Mouse (Mus musculus) lung, postnatal 14 days (tissue): Measurements from ENCODE around the gene Slc4a4.

ENCODE experiments used
- DNase-seq: peaks from one replicate; pipeline ENCODE4 v3.0.0; 2021

The Slc4a4 gene

DNA sequence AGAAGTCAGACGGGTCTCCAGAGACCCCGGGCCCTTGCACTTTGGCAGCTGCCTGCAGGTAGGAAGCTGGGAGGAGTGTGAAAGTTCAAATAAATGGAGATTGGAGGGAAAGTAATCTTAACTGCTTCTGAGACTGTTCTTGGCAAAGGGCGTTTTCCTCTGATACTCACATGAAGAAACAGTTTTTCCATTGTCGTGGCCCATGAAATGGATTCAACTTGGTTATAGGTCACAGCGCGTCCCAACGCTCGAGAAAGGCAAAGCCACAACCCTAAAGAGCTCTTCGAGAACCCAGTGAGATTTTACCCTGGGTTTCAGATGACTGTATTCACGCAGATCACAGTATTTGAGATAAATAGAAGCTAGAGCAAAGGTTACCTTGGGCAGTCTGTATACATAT, 31.0 kb downstream of the Slc4a4 start:
- DNase-seq: no peak

DNA sequence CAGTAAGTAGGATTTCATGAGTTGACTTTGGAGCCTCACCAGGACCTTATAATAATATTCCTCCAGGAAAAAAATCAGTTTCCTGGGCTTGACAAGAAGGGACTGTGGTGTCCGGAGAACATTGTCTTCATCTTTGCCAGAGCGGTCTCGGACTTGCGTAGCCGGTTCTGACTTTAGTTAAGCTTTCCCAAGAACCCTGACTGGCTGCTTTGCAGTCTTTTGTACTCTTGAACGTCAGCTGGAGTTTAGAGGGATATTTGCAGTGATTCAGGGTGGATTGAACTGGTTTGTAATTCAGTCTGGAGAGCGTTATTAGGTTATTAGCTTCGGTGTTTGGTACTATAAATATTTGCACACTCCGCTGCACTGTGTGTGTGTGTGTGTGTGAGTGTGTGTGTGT, 31.9 kb downstream of the Slc4a4 start:
- DNase-seq: no peak

DNA sequence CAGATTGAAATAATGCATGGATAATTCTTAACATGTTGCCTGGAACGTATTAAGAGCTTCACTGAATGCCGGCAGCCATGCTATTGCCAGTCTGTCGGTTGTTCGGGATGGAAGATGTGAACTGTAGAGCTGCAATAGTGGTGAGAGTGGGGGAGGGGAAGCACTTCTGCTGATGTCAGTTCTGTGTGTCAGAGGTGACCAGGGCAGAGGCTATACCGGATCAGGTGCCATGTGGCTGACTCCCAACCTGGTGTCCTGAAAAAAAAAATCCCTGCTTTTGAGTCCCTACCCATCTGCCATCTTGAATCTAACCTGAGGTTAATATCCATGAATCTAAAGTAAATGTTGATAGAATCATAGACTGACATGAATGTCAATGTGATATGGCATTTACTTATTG, 39.0 kb downstream of the Slc4a4 start:
- no peak for DNase-seq

DNA sequence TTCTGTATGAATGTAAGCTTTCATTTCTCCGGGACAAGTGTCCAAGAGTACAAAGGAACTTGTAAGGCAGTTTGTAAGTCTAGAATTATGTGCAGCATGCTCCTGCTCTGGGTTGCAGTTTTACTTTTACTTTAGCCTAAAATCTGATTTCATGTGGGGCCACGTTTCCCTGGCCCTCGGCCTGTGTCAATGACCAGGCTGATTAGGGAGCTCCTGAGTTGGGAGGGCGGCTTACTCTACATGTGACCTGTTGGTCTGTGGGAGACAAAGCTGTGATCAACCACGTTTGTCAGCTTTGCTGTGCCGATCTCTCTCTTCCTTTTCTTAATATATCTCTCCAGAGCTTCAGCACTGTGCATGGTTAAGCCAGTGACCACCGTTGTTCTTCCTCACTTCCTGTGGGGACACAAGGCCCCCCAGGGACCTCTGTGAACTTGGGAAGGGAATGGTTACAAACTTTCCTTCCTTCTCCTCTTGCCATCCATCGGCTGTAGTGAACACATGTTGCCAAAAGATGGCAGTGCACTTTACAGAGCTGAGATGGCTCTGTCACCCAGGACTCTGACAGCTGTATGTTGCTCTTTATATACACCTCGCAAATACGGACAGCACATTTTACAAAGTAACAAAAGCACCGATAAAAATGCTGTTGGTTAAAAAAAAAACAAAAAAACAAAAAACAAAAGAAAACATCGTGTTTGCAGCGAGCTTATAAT, 41.7 kb downstream of the Slc4a4 start:
- peak; percentile 53 for DNase-seq

DNA sequence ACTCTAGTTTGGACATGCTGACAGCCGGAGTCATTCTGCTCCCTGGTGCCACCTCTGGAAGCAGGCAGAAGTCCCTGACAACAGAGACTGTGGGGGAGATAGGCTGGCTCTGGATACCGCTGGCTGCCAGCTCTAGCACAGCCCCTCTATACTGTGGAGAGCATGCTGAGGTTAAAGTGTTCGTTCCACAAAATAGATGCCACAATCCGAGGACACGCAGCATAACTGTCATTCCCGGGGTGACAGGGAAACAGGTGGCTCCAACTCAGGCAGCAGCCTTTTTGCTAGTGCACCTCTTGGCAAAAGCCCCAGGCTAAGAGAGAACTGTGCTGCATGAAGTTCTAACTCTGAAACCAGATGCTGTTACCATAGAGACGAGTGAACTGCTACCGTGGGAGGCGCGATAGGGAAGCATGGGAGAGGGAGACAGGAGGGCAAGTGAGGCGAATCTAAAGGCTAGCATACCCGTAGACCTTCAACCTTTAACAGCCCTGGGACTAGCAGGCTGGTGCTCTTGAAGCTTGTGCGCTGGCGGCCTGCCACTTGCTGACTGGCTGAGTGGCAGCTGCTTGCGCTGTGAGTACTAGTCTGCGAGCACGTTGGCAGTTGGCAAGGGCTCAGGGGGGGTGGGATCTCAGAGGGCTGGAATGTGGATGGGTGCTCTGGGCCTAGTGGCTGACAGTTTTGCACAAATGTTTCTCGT, 42.9 kb downstream of the Slc4a4 start:
- DNase-seq: peak; percentile 91

DNA sequence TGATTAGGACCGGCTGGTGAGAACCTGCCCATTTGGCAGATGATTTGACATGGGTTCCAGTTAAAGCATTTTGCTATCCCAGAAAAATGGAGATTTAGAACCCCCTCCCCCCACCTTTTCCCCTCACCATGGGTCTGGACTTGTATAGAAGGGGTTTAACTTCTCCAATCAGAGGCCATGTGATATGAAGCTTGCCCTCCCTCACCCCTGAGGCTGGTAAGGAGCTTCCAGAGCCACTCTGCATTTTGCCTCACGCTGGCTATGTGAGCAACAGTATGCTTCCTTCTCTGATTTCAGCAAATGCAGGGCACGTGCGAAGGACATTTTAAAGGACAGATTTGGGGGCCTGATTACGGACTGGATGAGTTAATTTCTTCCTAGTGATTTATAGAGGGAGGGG, 43.5 kb downstream of the Slc4a4 start:
- no peak for DNase-seq

DNA sequence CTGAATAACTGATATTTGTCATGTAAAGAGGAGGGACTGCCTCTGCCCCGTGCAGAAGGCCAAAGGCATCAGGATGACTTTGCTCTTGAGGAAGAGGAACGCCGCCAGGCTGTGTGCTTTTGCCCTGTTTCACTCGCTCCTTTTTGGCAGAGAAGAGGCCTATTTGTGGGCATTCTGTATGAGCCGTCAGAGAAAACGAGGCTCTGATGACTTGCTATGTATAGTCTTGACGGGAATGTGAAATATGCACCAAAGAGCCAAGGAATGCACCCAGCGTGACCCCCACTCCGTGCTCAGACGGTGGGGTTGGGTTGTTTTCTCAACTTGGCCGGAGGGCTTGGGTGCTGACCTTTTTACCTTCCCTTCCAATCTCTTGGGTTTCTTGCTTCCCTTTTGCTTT, 44.0 kb downstream of the Slc4a4 start:
- no peak for DNase-seq

DNA sequence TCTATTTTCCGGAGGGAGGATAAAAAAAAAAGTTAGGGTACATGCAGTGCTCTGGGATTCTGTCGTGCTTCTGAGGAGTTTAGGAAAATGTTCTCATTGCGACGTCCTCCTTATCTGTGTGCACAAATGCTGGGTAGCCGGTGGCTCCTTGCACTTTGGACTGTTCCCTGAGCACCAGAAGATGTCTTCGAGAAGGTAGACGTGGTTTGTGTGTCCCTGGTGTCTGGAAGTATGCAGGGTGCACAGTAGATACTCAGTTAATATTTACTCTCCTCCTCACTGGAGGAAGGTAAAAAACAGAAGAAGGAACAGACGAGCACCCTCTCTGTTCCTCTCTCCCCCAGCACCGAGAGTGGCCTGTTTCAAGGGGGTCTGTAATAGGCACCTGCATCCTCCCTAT, 44.6 kb downstream of the Slc4a4 start:
- DNase-seq: no peak

DNA sequence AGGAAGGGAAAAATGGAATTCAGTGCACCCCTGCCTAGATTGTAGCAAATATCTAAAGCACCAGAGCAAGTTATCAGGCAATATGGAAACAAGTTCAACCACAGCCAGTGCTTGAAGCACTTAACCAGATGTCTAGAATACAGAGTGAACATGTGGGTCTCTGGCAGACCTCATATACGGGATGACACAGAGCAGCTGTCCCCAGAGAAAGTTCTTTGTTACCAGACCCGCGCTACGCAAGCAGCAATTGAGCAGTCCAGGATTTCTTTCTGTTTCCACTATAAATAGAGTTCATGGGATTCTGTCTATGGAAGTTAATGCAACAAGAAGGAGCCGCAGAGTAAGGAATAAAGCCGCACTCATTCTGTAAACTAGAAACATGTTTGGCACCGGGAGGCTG, 46.8 kb downstream of the Slc4a4 start:
- no peak for DNase-seq

DNA sequence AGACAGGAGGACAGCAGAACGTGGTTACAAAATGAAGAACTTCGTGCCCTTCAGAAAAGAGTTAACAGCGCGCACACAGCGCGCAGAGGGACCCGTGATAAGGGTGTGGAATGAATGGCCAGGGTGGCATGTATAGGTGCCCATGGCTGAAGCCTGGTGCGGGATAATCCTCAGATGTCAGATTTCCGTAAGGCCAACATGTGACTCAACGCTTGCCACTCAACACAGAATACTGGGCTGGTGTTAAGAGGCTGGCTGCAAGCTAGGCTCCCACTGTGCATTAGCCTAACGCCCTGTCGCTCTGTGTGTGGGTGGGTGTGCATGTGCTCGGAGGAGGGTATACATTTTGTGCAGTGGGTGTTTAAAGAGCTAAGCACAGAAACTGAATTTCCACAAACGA, 47.3 kb downstream of the Slc4a4 start:
- DNase-seq: no peak

DNA sequence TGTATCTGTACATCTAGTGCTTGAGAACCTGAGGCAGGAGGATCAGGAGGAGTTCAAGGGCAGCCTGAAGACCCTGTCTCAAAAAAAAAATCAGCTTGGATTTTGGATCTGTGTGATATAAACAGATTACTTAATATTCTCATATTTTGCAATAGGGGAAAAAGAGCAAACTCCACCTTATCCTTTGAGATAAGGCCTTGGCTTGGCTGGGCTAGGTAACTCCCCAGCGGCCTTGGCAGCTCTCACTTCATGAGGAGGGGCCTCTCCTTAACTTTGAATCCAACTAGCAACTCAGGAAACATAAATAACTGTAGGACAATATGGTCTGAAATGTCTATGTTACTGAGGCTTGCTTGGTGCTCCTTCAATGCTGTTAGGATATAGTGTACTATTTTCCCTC, 51.6 kb downstream of the Slc4a4 start:
- DNase-seq: no peak

DNA sequence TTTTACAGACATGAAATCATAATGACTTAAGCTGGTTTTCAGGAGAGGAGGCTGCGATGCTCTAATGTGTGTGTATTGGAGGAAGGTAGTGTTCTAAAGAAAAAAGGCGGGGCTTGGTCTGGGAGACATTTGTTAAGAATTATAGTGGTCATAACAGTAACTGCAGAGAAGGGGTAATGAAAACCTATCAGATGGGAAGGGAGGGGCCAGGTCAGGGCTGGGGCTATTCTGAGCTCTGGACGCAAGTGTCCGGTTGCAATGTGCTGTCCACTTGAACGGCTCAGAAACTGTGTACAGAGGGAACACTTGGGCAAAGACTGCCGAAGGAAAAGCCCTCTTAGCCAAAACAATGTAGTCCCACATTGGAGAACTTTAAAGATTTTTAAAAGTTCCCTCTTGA, 52.5 kb downstream of the Slc4a4 start:
- DNase-seq: no peak

DNA sequence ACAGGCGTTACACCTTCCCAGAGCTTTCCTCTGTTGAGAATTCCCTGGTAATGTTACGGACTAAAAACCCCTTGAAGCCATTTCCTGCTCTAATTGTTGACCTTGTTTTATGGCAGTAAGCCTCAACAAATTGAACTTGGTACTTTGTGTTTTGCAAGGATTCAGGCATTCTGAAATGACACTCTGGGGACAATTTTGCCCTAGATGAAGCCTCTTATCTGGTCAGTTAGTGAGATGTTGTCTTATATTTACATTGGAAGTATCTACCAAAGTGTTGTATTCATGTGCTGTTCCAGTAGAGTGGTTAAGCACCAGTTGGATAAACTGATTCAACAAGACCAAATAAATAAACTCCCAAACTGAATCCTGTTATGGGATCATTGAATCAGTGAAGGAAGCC, 53.2 kb downstream of the Slc4a4 start:
- DNase-seq: no peak

DNA sequence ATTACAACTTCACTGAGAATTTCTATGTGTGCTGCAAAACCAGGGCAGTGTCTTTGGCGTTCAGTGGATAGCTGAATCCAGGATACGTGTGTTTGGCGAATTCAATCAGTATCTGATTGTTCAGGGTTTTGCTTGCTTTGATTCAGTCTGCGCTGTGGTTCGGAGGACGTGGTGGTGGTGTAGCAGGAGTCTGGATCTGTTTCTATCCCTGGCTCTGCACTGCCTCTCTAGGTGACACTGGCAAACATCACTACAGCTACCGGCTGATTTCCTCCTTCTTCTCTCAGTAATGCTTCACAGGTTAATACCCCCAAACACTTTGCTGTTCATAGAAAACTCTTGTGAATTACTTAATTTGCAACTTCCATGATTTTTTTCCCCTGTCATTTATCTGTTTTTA, 55.3 kb downstream of the Slc4a4 start:
- no peak for DNase-seq

DNA sequence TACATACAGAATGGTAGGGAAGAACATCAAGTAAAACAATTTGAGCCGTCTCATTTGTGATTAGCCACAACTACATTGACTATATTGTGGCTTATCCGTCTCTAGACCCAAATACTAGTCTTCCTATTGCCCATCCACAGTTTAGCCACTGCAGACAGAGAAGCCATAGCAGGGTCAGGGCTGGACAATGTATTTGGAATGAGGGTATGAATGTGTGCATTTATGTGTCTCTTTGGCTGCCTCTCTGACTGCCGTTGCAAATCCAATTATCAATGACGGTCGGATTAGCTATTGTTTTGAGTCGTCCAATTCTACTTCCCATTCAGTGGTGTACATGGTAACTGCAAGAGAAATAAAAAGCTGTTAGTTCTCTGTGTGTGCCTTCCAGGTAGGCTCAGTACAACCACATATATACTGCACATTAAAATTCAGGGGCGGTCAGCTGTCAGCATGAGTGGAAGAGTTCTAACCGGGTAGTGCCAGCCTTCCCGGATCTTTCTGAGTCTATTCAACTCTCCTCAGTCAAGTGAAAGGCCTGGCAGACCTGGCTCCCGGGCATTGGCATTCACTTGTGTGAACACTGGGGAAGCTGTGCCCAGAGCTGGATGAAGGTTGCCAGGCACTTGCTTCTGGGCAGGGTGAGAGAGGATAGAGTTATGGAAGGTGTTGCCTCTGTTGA, 59.2 kb downstream of the Slc4a4 start:
- no peak for DNase-seq

DNA sequence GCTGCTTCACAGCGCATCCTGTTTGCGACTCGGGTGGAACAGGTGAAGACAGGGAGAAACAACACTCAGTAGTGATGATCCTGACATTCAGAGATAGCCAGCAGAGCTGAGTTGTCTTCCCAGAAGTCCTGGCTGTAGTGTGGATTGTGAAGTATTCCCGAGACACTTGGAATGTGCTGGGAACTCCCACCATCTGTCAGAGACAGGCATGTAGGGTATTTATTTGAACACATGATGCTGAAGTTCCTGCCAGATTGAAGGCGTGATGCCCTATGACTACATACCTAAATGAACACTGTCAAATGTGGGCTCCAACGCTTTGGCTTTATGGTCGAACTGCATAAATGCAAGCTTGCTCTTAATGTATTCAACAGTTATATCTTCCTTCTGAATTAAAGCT, 63.7 kb downstream of the Slc4a4 start:
- no peak for DNase-seq

DNA sequence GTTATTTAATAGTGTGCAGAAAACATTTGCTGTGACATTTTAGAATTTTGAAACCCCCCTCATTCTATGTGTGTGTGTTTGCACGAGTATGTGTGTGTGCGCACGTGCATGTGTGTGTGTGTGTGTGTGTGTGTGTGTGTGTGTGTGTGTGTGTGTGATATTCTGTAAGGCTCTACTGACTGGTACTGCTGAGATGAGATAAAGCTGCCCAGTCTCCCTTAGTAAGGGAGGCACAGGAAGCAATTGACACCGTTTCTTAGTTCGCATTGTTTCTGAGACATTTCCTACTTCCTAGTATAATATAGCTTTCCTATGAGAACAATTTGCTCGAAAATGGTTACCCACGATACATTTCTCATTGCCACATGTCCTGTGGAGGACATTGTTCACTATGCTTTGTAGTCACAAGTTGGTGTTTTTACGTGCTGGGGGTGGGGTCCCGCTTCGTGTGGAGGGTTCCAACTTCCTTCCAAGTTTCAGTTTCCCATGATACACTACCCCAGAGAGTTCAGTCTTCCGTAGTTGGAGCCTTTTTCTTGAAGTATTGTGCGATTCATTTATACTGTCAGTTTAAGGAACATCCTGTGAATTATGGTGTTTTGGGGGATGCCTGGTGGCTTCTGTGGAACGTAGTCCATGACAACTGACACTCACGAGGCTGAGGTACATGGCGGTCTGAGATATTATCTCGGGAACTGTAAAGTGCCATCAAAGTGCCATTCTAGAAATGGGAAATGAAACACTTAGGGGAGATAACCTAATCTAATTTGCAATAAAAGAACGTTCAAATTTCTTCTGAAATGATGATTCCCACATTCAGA, 66.3 kb downstream of the Slc4a4 start:
- DNase-seq: no peak

DNA sequence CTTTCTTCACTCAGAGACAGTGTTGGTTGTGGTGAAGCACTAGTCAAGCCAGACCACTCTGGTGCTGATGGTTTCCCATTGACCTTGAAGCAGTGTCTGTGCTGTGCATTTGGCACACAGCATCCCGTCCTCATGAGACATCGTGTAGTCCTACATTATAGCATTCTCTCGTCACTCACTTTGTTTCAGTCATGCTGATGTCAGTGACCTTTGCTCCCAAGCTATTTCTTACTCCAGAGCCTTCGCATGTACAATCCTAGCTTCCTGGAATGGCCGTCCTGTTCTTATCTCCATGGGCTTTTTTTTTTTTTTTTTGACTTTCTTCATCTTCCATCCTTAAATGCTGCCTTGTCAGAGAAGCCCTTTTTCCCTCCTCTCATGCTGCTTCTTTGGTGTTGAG, 71.1 kb downstream of the Slc4a4 start:
- DNase-seq: no peak

DNA sequence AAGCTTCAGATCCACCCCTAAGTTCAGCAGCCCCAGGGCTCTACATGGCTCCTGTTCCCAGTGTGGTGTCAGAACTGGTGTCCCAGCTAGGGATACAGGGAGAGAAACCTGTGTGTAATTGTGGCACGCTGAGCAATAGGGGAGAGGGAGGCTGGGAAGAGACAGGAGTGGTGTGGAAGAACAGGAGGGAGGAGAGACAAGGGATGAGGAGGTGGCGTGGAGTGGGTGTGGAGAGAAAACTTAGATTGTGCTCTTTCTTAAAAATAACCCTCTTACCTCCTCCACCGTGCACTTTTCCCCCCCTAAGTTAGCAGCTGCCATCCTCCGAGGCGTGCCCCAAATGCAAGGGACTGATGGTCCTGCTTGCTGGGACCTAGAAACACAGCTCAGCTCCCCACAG, 72.3 kb downstream of the Slc4a4 start:
- DNase-seq: no peak

DNA sequence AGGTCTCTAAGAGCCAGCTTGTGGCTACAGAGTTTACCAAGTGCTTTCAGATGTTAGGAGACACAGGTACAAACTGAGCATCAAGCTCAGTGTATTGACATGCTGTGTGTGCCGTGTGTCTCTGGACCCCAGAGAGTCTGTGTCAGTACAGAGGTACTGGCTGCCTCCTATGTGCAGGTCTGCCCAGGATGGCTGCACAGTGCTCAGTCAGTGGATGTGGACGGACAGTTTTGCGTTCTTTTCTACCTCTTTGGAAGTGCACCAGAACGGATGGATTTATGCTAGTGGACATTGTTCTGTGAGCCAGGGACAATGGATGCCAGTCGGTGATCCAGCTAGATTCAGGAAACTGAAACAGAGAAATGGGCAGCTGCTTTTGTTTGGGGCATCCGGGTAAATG, 72.8 kb downstream of the Slc4a4 start:
- no peak for DNase-seq

DNA sequence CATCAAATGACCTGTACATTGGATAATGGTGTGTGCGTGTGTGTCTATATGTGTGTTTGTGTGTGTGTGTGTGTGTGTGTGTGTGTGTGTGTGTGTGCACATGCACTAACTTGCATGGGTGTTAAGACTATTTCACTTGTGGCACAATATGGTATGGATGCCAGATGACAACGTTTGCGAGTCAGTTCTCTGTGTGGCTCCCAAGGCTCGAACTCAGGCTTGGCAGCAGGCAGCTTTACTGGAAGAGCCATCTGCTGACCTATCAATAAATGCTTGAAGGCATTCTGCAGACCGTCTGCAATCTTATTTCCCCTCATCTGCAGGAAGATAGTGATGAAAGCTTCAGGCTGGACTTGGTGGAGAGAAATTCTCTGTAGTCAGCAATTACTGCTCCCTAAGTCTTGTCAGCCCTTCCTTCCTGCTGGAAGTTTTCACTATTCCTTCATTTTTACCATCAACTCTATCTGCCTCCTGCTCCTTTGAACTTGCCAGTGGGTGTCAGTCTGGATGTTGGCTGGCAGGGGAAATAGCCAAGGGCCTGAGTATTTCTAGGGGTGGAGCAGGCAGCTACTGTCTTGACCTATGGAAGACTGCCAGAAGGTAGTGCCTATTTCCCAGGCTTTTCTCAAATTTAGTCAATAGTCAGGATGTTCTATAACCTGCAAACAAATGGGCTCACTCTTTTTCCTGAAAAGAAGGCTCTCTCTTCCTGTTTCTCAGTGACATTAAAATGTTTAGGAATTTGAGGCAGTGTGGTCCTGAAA, 73.9 kb downstream of the Slc4a4 start:
- DNase-seq: no peak

DNA sequence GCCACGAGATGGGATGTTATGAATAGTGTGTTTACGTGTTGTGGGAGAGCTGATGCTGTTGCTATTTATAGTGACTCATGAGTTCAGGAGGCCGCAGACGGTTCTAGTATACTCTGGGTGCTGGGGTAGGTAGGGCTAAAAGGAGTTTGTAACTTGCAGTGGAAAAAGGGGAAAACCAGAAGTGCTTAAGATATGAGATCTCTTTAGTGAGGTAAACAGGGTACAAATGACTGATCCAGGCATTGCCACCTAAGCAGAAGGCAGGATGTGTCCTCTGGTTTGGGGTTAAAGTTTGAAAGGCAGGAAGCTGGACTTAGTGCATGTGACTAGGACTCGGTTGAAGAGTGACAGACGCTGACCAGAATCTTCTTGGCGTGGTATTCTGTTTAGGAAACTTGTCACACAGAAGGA, 74.7 kb downstream of the Slc4a4 start:
- DNase-seq: no peak
